Mouse (Mus musculus): ENCODE measurements around the gene Bicdl2. TPM values are rescaled to one million over a fixed set of nuclear protein-coding genes. Genes with fewer than 3 reads are reported as not detected.
A peak's percentile ranks its signal among the peaks of the same experiment; 100 is the strongest.

Gene Bicdl2
- total and polyA plus RNA-seq, 3 experiments, result not detected

GRCm38 (mm10) chr17:23700079-23700478, 39.8 kb downstream of the Bicdl2 start:
- peak overlapping the region; percentile 75 for H3K4me3 ChIP-seq (ENCODE audit: low read depth, low read length)
- DNase-seq (ENCODE audit: low spot score), result peak; percentile 89
- peak; percentile 100 for ATAC-seq (ENCODE audit: extremely low read depth, insufficient number of reproducible peaks, low FRiP score, poor library complexity, severe bottlenecking)

GRCm38 (mm10) chr17:23703301-23703700, 43.0 kb downstream of the Bicdl2 start:
- ATAC-seq (ENCODE audit: extremely low read depth, insufficient number of reproducible peaks, low FRiP score, poor library complexity, severe bottlenecking), result no peak
- Histone ChIP-seq H3K9me3 (replicated peaks) (no peaks in the 10 kb centered on the region), H3K4me1 (ENCODE audit: insufficient read depth, low read depth, low read length) (peaks cover 17% of the 10 kb centered on the region), H3K4me3 (ENCODE audit: low read depth, low read length) (no peak overlapping the region), H3K36me3 (replicated peaks) (no peaks in the 10 kb centered on the region), H3K27me3 (ENCODE audit: insufficient read depth, low read length) (peaks cover 49% of the 10 kb centered on the region)
- no peak for DNase-seq (ENCODE audit: low spot score)
- TF ChIP-seq CTCF (IDR thresholded peaks at IDR 0.05; ENCODE audit: low read depth, low read length), result no peak

More at GRCm38 (mm10) chr17:23700079-23700478, 39.8 kb downstream of the Bicdl2 start:
- Histone ChIP-seq H3K36me3 (replicated peaks) (no peaks in the 10 kb centered on the region), H3K4me1 (ENCODE audit: insufficient read depth, low read depth, low read length) (peaks cover 16% of the 10 kb centered on the region), H3K9me3 (replicated peaks) (no peaks in the 10 kb centered on the region), H3K27me3 (ENCODE audit: insufficient read depth, low read length) (peaks cover 62% of the 10 kb centered on the region)
- no peak for TF ChIP-seq POLR2AphosphoS5 (IDR thresholded peaks at IDR 0.05; ENCODE audit: insufficient replicate concordance, low read depth, low read length)
- TF ChIP-seq GATA1 (IDR thresholded peaks at IDR 0.05; ENCODE audit: borderline replicate concordance, low read length), result no peak
- no peak for TF ChIP-seq GATA2 (IDR thresholded peaks at IDR 0.05; ENCODE audit: borderline replicate concordance, low read depth, low read length)
- TF ChIP-seq CTCF (IDR thresholded peaks at IDR 0.05; ENCODE audit: low read depth, low read length), result no peak
- no peak for TF ChIP-seq TAL1 (conservative IDR thresholded peaks at IDR 0.05; ENCODE audit: low read depth, low read length)

DNA sequence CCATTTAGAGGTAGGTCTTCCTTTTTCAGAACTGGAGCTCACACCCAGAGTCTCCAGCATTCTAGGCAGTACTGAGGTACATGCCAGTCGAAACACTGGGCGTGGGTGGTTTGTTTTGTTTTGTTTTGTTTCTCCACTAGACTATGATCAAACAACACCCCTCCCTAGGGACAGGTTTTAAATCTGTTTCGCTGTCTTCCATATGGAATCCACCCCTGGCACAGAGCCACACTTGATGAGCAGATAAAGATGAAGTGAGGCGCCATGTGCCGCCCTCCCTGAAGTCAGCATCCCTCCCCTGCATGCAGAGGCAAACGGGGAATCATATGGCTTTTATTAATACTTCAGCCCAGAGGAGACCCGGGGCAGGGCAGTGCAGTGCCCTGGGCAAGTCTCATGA, 44.4 kb downstream of the Bicdl2 start:
- Histone ChIP-seq H3K4me1 (ENCODE audit: insufficient read depth, low read depth, low read length) (peaks cover 9% of the 10 kb centered on the region), H3K27me3 (ENCODE audit: insufficient read depth, low read length) (peaks cover 39% of the 10 kb centered on the region), H3K4me3 (ENCODE audit: low read depth, low read length) (no peak overlapping the region), H3K36me3 (replicated peaks) (no peaks in the 10 kb centered on the region), H3K9me3 (replicated peaks) (no peaks in the 10 kb centered on the region)
- TF ChIP-seq TAL1 (conservative IDR thresholded peaks at IDR 0.05; ENCODE audit: low read depth, low read length) (no peak), GATA2 (IDR thresholded peaks at IDR 0.05; ENCODE audit: borderline replicate concordance, low read depth, low read length) (no peak), POLR2AphosphoS5 (IDR thresholded peaks at IDR 0.05; ENCODE audit: insufficient replicate concordance, low read depth, low read length) (no peak), CTCF (IDR thresholded peaks at IDR 0.05; ENCODE audit: low read depth, low read length) (no peak), GATA1 (IDR thresholded peaks at IDR 0.05; ENCODE audit: borderline replicate concordance, low read length) (no peak)
- no peak for DNase-seq (ENCODE audit: low spot score)
- no peak for ATAC-seq (ENCODE audit: extremely low read depth, insufficient number of reproducible peaks, low FRiP score, poor library complexity, severe bottlenecking)

DNA sequence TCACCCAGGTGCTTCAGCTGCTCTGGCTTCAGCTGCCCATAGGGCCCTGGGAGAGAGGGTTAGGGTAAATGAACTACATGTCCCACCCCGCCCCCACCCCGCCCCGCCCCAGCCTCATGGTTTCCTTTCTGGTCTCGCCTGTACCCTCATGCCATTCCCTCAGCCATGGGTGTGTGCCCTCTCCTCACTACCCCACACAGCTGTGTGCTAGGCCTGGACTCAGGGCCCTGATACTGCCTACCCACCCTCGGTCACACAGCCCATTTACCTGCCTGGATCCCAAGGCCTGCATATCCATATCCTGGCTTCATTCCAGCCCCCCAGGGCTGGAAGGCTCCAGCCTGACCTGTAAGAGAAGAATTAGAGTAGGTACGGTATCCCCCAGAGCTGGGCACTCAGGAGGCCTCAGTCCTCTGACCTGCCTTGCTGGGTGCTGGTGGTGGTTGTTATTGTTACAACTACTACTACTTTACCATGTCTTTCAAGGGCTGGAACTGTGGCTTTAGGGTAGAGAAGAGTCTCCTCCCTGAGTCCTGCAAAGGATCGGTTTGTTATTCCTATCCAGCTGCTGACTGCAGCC, 45.3 kb downstream of the Bicdl2 start:
- Histone ChIP-seq H3K4me3 (ENCODE audit: low read depth, low read length) (no peak overlapping the region), H3K9me3 (replicated peaks) (no peaks in the 10 kb centered on the region), H3K36me3 (replicated peaks) (no peaks in the 10 kb centered on the region), H3K4me1 (ENCODE audit: insufficient read depth, low read depth, low read length) (peaks cover 2% of the 10 kb centered on the region; the same call in 1 of the 2 replicates), H3K27me3 (ENCODE audit: insufficient read depth, low read length) (peaks cover 40% of the 10 kb centered on the region)
- no peak for DNase-seq (ENCODE audit: low spot score)
- no peak for TF ChIP-seq CTCF (IDR thresholded peaks at IDR 0.05; ENCODE audit: low read depth, low read length)
- no peak for ATAC-seq (ENCODE audit: extremely low read depth, insufficient number of reproducible peaks, low FRiP score, poor library complexity, severe bottlenecking)

DNA sequence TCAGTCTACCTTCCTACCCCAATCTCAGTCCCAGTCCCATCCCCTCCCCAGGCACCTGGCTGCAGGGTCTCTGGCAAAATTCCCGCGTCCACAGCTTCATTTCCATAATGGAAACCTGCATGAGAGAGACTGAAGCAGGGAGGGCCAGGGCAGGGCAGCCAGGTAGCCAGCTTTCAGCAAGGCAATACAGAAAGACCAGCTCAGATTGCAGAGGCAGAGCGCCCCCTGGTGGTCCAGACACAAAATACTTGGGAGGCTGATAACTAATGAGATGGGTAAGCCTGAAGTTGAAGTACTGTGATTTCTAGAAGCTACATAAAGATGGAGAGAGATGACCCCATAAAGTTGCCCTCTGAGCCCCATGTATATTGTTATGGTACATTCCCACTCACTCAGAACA, 45.9 kb downstream of the Bicdl2 start:
- peaks cover 35% of the 10 kb centered on the region for H3K27me3 ChIP-seq (ENCODE audit: insufficient read depth, low read length)
- peak; percentile 56 for DNase-seq (ENCODE audit: low spot score)

GRCm38 (mm10) chr17:23717003-23717402, 56.7 kb downstream of the Bicdl2 start:
- peaks cover 55% of the 10 kb centered on the region for H3K27me3 ChIP-seq (ENCODE audit: insufficient read depth, low read length)
- DNase-seq (ENCODE audit: low spot score), result no peak

More for the DNA sequence above, 45.9 kb downstream of the Bicdl2 start:
- peak; percentile 54; the same call in 1 of the 2 replicates for ATAC-seq (ENCODE audit: extremely low read depth, insufficient number of reproducible peaks, low FRiP score, poor library complexity, severe bottlenecking)
- no peak overlapping the region for H3K4me3 ChIP-seq (ENCODE audit: low read depth, low read length)
- H3K36me3 ChIP-seq (replicated peaks), result no peaks in the 10 kb centered on the region
- peaks cover 2% of the 10 kb centered on the region; the same call in 1 of the 2 replicates for H3K4me1 ChIP-seq (ENCODE audit: insufficient read depth, low read depth, low read length)
- no peaks in the 10 kb centered on the region for H3K9me3 ChIP-seq (replicated peaks)
- TF ChIP-seq CTCF (IDR thresholded peaks at IDR 0.05; ENCODE audit: low read depth, low read length), result peak; percentile 75
- TF ChIP-seq POLR2AphosphoS5 (IDR thresholded peaks at IDR 0.05; ENCODE audit: insufficient replicate concordance, low read depth, low read length), result no peak

More at GRCm38 (mm10) chr17:23717003-23717402, 56.7 kb downstream of the Bicdl2 start:
- no peaks in the 10 kb centered on the region for H3K4me1 ChIP-seq (ENCODE audit: insufficient read depth, low read depth, low read length)
- H3K9me3 ChIP-seq (replicated peaks), result no peaks in the 10 kb centered on the region
- no peaks in the 10 kb centered on the region for H3K36me3 ChIP-seq (replicated peaks)
- no peak for ATAC-seq (ENCODE audit: extremely low read depth, insufficient number of reproducible peaks, low FRiP score, poor library complexity, severe bottlenecking)
- TF ChIP-seq GATA1 (IDR thresholded peaks at IDR 0.05; ENCODE audit: borderline replicate concordance, low read length) (no peak), CTCF (IDR thresholded peaks at IDR 0.05; ENCODE audit: low read depth, low read length) (no peak), GATA2 (IDR thresholded peaks at IDR 0.05; ENCODE audit: borderline replicate concordance, low read depth, low read length) (no peak), POLR2AphosphoS5 (IDR thresholded peaks at IDR 0.05; ENCODE audit: insufficient replicate concordance, low read depth, low read length) (no peak), TAL1 (conservative IDR thresholded peaks at IDR 0.05; ENCODE audit: low read depth, low read length) (no peak)
- H3K4me3 ChIP-seq (ENCODE audit: low read depth, low read length), result no peak overlapping the region

Other genes starting within 250 kb of the Bicdl2 start
Only the 20 nearest of the 24 such genes appear.
- not detected in 2 replicates for gene Vmn2r117, start 180.8 kb upstream of the Bicdl2 start, total RNA-seq (2014; fragmentation: Nextera tagmentation)
- gene Vmn2r117, start 180.8 kb upstream of the Bicdl2 start, total RNA-seq (2017), result under 0.01 and 0.05 TPM in 2 replicates
- gene Vmn2r117, start 180.8 kb upstream of the Bicdl2 start, polyA plus RNA-seq (2012), result not detected in 2 replicates
- 1.4 and 4.4 TPM in 2 replicates for gene Zfp213, start 96.3 kb upstream of the Bicdl2 start, total RNA-seq (2014; fragmentation: Nextera tagmentation)
- gene Zfp213, start 96.3 kb upstream of the Bicdl2 start, total RNA-seq (2017), result 4.2 and 5.3 TPM in 2 replicates
- 7.3 and 9.2 TPM in 2 replicates for gene Zfp213, start 96.3 kb upstream of the Bicdl2 start, polyA plus RNA-seq (2012)
- not detected in 2 replicates for gene Zfp13, start 61.0 kb upstream of the Bicdl2 start, total RNA-seq (2014; fragmentation: Nextera tagmentation)
- not detected in 2 replicates for gene Zfp13, start 61.0 kb upstream of the Bicdl2 start, total RNA-seq (2017)
- 0.12 and 0.14 TPM in 2 replicates for gene Zfp13, start 61.0 kb upstream of the Bicdl2 start, polyA plus RNA-seq (2012)
- 0.29 and 0.45 TPM in 2 replicates for gene Zscan10, start 59.6 kb upstream of the Bicdl2 start, total RNA-seq (2014; fragmentation: Nextera tagmentation)
- gene Zscan10, start 59.6 kb upstream of the Bicdl2 start, total RNA-seq (2017), result 0.12 and 0.44 TPM in 2 replicates
- 0.09 and 0.10 TPM in 2 replicates for gene Zscan10, start 59.6 kb upstream of the Bicdl2 start, polyA plus RNA-seq (2012)
- gene Mmp25, start 15.2 kb upstream of the Bicdl2 start, total RNA-seq (2014; fragmentation: Nextera tagmentation), result not detected in 2 replicates
- 0.06 and 0.11 TPM in 2 replicates for gene Mmp25, start 15.2 kb upstream of the Bicdl2 start, total RNA-seq (2017)
- not detected in 2 replicates for gene Mmp25, start 15.2 kb upstream of the Bicdl2 start, polyA plus RNA-seq (2012)
- 42.3 and 54.4 TPM in 2 replicates for gene Hcfc1r1, start 13.1 kb downstream of the Bicdl2 start, total RNA-seq (2014; fragmentation: Nextera tagmentation)
- 44.6 and 48.4 TPM in 2 replicates for gene Hcfc1r1, start 13.1 kb downstream of the Bicdl2 start, total RNA-seq (2017)
- gene Hcfc1r1, start 13.1 kb downstream of the Bicdl2 start, polyA plus RNA-seq (2012), result 330 and 356 TPM in 2 replicates
- gene Thoc6, start 13.4 kb downstream of the Bicdl2 start, total RNA-seq (2014; fragmentation: Nextera tagmentation), result 12.0 and 21.6 TPM in 2 replicates
- 44.7 and 48.6 TPM in 2 replicates for gene Thoc6, start 13.4 kb downstream of the Bicdl2 start, total RNA-seq (2017)
- 79.7 and 80.0 TPM in 2 replicates for gene Thoc6, start 13.4 kb downstream of the Bicdl2 start, polyA plus RNA-seq (2012)
- 1.3 and 3.4 TPM in 2 replicates for gene Tnfrsf12a, start 17.0 kb downstream of the Bicdl2 start, total RNA-seq (2014; fragmentation: Nextera tagmentation)
- gene Tnfrsf12a, start 17.0 kb downstream of the Bicdl2 start, total RNA-seq (2017), result 5.0 and 5.7 TPM in 2 replicates
- 4.8 and 5.5 TPM in 2 replicates for gene Tnfrsf12a, start 17.0 kb downstream of the Bicdl2 start, polyA plus RNA-seq (2012)
- gene Cldn6, start 18.7 kb downstream of the Bicdl2 start, total RNA-seq (2014; fragmentation: Nextera tagmentation), result not detected in 2 replicates
- gene Cldn6, start 18.7 kb downstream of the Bicdl2 start, total RNA-seq (2017), result not detected in 2 replicates
- not detected in 2 replicates for gene Cldn6, start 18.7 kb downstream of the Bicdl2 start, polyA plus RNA-seq (2012)
- gene Cldn9, start 23.5 kb downstream of the Bicdl2 start, total RNA-seq (2014; fragmentation: Nextera tagmentation), result not detected in 2 replicates
- gene Cldn9, start 23.5 kb downstream of the Bicdl2 start, total RNA-seq (2017), result not detected in 2 replicates
- gene Cldn9, start 23.5 kb downstream of the Bicdl2 start, polyA plus RNA-seq (2012), result not detected in 2 replicates
- not detected in 2 replicates for gene 1520401A03Rik, start 62.3 kb downstream of the Bicdl2 start, total RNA-seq (2014; fragmentation: Nextera tagmentation)
- gene 1520401A03Rik, start 62.3 kb downstream of the Bicdl2 start, total RNA-seq (2017), result 0.05 TPM in 1 of 2 replicates, not detected in the other
- gene 1520401A03Rik, start 62.3 kb downstream of the Bicdl2 start, polyA plus RNA-seq (2012), result 0.02 TPM in 1 of 2 replicates, not detected in the other
- gene Pkmyt1, start 65.8 kb downstream of the Bicdl2 start, total RNA-seq (2014; fragmentation: Nextera tagmentation), result 33.5 and 41.1 TPM in 2 replicates
- gene Pkmyt1, start 65.8 kb downstream of the Bicdl2 start, total RNA-seq (2017), result 10.8 and 12.9 TPM in 2 replicates
- 125 and 147 TPM in 2 replicates for gene Pkmyt1, start 65.8 kb downstream of the Bicdl2 start, polyA plus RNA-seq (2012)
- 0.39 and 1.9 TPM in 2 replicates for gene Paqr4, start 80.4 kb downstream of the Bicdl2 start, total RNA-seq (2014; fragmentation: Nextera tagmentation)
- gene Paqr4, start 80.4 kb downstream of the Bicdl2 start, total RNA-seq (2017), result 2.6 and 3.2 TPM in 2 replicates
- 2.3 and 3.5 TPM in 2 replicates for gene Paqr4, start 80.4 kb downstream of the Bicdl2 start, polyA plus RNA-seq (2012)
- gene Kremen2, start 85.3 kb downstream of the Bicdl2 start, total RNA-seq (2014; fragmentation: Nextera tagmentation), result not detected in 2 replicates
- gene Kremen2, start 85.3 kb downstream of the Bicdl2 start, total RNA-seq (2017), result 0.05 and 0.29 TPM in 2 replicates
- gene Kremen2, start 85.3 kb downstream of the Bicdl2 start, polyA plus RNA-seq (2012), result 1.2 and 1.4 TPM in 2 replicates
- gene Flywch1, start 111.1 kb downstream of the Bicdl2 start, total RNA-seq (2014; fragmentation: Nextera tagmentation), result 11.9 and 14.1 TPM in 2 replicates
- gene Flywch1, start 111.1 kb downstream of the Bicdl2 start, total RNA-seq (2017), result 18.2 and 22.3 TPM in 2 replicates
- 42.7 and 44.6 TPM in 2 replicates for gene Flywch1, start 111.1 kb downstream of the Bicdl2 start, polyA plus RNA-seq (2012)
- gene Flywch2, start 125.6 kb downstream of the Bicdl2 start, total RNA-seq (2014; fragmentation: Nextera tagmentation), result not detected in 2 replicates
- gene Flywch2, start 125.6 kb downstream of the Bicdl2 start, total RNA-seq (2017), result 0.12 TPM in 1 of 2 replicates, not detected in the other
- not detected in 2 replicates for gene Flywch2, start 125.6 kb downstream of the Bicdl2 start, polyA plus RNA-seq (2012)
- gene Srrm2, start 130.0 kb downstream of the Bicdl2 start, total RNA-seq (2014; fragmentation: Nextera tagmentation), result 1,039 and 1,150 TPM in 2 replicates
- 66.6 and 86.7 TPM in 2 replicates for gene Srrm2, start 130.0 kb downstream of the Bicdl2 start, total RNA-seq (2017)
- 141 and 329 TPM in 2 replicates for gene Srrm2, start 130.0 kb downstream of the Bicdl2 start, polyA plus RNA-seq (2012)
- 452 and 468 TPM in 2 replicates for gene Elob, start 168.6 kb downstream of the Bicdl2 start, total RNA-seq (2014; fragmentation: Nextera tagmentation)
- 171 and 225 TPM in 2 replicates for gene Elob, start 168.6 kb downstream of the Bicdl2 start, total RNA-seq (2017)
- 658 and 984 TPM in 2 replicates for gene Elob, start 168.6 kb downstream of the Bicdl2 start, polyA plus RNA-seq (2012)
- not detected in 2 replicates for gene Prss33, start 175.6 kb downstream of the Bicdl2 start, total RNA-seq (2014; fragmentation: Nextera tagmentation)
- gene Prss33, start 175.6 kb downstream of the Bicdl2 start, total RNA-seq (2017), result 0.11 TPM in 1 of 2 replicates, not detected in the other
- not detected in 2 replicates for gene Prss33, start 175.6 kb downstream of the Bicdl2 start, polyA plus RNA-seq (2012)
- gene Prss32, start 183.3 kb downstream of the Bicdl2 start, total RNA-seq (2014; fragmentation: Nextera tagmentation), result not detected in 2 replicates
- gene Prss32, start 183.3 kb downstream of the Bicdl2 start, total RNA-seq (2017), result 0.05 TPM in 1 of 2 replicates, not detected in the other
- not detected in 2 replicates for gene Prss32, start 183.3 kb downstream of the Bicdl2 start, polyA plus RNA-seq (2012)